Mouse (Mus musculus): ENCODE results near the gene Eml4. TPM values are rescaled to one million over a fixed set of nuclear protein-coding genes. Genes with fewer than 3 reads are reported as not detected.

The Eml4 gene
- total and polyA plus RNA-seq, 2 experiments = 4.1 to 8.1 TPM

DNA sequence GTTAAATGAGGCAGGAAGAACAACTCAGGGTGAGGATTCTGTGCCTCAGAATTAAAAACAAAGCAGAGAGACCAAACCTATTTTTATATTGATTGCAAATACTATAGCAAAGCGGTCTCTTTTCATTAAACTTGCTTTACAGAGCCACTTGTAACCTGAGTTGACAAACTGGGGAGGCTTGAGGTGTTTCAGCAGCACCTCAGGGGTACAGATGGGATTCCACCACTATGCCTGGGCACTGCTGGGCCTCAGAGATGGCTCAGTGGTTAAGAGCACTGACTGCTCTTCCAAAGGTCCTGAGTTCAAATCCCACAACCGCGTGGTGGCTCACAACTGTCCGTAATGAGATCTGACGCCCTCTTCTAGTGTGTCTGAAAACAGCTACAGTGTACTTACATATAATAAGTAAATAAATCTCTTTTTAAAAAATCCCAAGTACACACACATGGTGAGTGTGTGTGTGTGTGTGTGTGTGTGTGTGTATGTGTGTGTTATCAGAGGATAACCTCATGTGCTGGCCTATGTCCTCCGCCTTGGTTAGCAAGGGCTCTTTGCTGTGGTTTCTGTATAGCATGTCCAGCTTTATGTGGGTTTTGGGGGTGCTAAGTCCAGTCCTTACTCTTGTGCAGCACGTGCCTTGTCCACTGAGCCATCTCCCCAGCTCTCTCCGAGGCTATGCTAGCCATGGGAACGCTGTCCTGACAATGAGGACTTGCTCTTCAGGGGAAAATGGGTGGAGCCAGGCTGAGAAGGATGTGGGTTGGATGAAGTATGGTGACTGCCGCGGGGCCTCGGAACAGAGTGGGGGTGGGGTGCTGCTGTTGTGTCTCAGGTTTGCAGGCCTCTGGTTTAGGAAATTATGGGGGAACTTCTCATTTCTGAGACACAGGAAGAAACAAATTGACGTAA lies 176.1 kb downstream of the Eml4 start:
- H3K79me2 ChIP-seq (ENCODE audit: control insufficient read depth, insufficient read depth, low read length) = no peaks in the 10 kb centered on the region
- WGBS = 49% methylated on average over 13 of the region's 13 CpGs
- no peak for TF ChIP-seq CTCF (IDR thresholded peaks at IDR 0.05; ENCODE audit: low read depth, low read length)
- TF ChIP-seq POLR2A (IDR thresholded peaks at IDR 0.05; ENCODE audit: extremely low read depth, insufficient read depth, low read length) = no peak
- H3K27me3 ChIP-seq (ENCODE audit: control insufficient read depth, insufficient read depth, low read length) = no peaks in the 10 kb centered on the region
- DNase-seq (ENCODE audit: extremely low read depth, low read depth, low spot score) = no peak
- H3K4me1 ChIP-seq (ENCODE audit: control insufficient read depth, insufficient read depth, low read length) = peaks cover 4% of the 10 kb centered on the region; the same call in 1 of the 2 replicates
- peak overlapping the region; percentile 61 for H3K27ac ChIP-seq (replicated peaks; ENCODE audit: insufficient read depth, low read depth, low read length)
- H3K9ac ChIP-seq (ENCODE audit: low read depth, low read length) = no peak overlapping the region
- no peak overlapping the region for H3K4me3 ChIP-seq (ENCODE audit: insufficient read depth, low read depth, low read length)
- no peaks in the 10 kb centered on the region for H3K36me3 ChIP-seq (ENCODE audit: control insufficient read depth, insufficient read depth, low read length)

- 46% methylated on average over 17 of the region's 17 CpGs for WGBS
- Histone ChIP-seq H3K4me3 (ENCODE audit: insufficient read depth, low read depth, low read length) (no peak overlapping the region), H3K4me1 (ENCODE audit: control insufficient read depth, insufficient read depth, low read length) (peaks cover 4% of the 10 kb centered on the region; the same call in 1 of the 2 replicates), H3K36me3 (ENCODE audit: control insufficient read depth, insufficient read depth, low read length) (no peaks in the 10 kb centered on the region), H3K27ac (replicated peaks; ENCODE audit: insufficient read depth, low read depth, low read length) (peak overlapping the region; percentile 61), H3K9ac (ENCODE audit: low read depth, low read length) (no peak overlapping the region), H3K79me2 (ENCODE audit: control insufficient read depth, insufficient read depth, low read length) (no peaks in the 10 kb centered on the region), H3K27me3 (ENCODE audit: control insufficient read depth, insufficient read depth, low read length) (no peaks in the 10 kb centered on the region)
- TF ChIP-seq CTCF (IDR thresholded peaks at IDR 0.05; ENCODE audit: low read depth, low read length) (no peak), POLR2A (IDR thresholded peaks at IDR 0.05; ENCODE audit: extremely low read depth, insufficient read depth, low read length) (no peak)
- no peak for DNase-seq (ENCODE audit: extremely low read depth, low read depth, low spot score)
These were observed 177.1 kb downstream of the Eml4 start for GRCm38 (mm10) chr17:83527651-83528381.

Other genes with a start within 250 kb of the Eml4 start
- gene Pkdcc, start 135.6 kb upstream of the Eml4 start, total RNA-seq (2014; rRNA removed) = 16.1 and 25.6 TPM in 2 replicates
- 37.2 and 60.8 TPM in 2 replicates for gene Pkdcc, start 135.6 kb upstream of the Eml4 start, polyA plus RNA-seq (2012; rRNA removed)
- 184 and 203 TPM in 2 replicates for gene Cox7a2l, start 166.4 kb downstream of the Eml4 start, total RNA-seq (2014; rRNA removed)
- 88.8 and 114 TPM in 2 replicates for gene Cox7a2l, start 166.4 kb downstream of the Eml4 start, polyA plus RNA-seq (2012; rRNA removed)